Mouse (Mus musculus): Measurements from ENCODE around the gene Ndufb8. TPM values are rescaled to one million over a fixed set of nuclear protein-coding genes. Genes with fewer than 3 reads are reported as not detected.

Ndufb8 gene
- polyA plus RNA-seq, 1 experiment, result 648 TPM

GRCm38 (mm10) chr19:44537416-44537815, 17.8 kb downstream of the Ndufb8 start:
- no peaks in the 10 kb centered on the region for H3K79me2 ChIP-seq (ENCODE audit: control insufficient read depth, insufficient read depth)
- H3K4me3 ChIP-seq, result no peak overlapping the region
- no peaks in the 10 kb centered on the region for H3K36me3 ChIP-seq (ENCODE audit: control insufficient read depth, insufficient read depth)
- H3K4me2 ChIP-seq (ENCODE audit: low read depth), result no peak overlapping the region
- peaks cover 44% of the 10 kb centered on the region for H3K27me3 ChIP-seq (ENCODE audit: control insufficient read depth, insufficient read depth, insufficient read length)
- H3ac ChIP-seq (ENCODE audit: control insufficient read depth, insufficient read length), result no peak overlapping the region
- TF ChIP-seq CEBPB (IDR thresholded peaks at IDR 0.05; ENCODE audit: insufficient read depth, poor library complexity, severe bottlenecking) (no peak), POLR2AphosphoS2 (IDR thresholded peaks at IDR 0.05; ENCODE audit: insufficient read length, low read depth) (no peak), POLR2A (IDR thresholded peaks at IDR 0.05; ENCODE audit: insufficient read length, low read depth) (no peak), E2F4 (IDR thresholded peaks at IDR 0.05; ENCODE audit: insufficient read depth) (no peak), REST (IDR thresholded peaks at IDR 0.05; ENCODE audit: insufficient read depth, insufficient read length) (no peak), TCF3 (IDR thresholded peaks at IDR 0.05; ENCODE audit: insufficient read length, low read depth) (no peak), MAX (IDR thresholded peaks at IDR 0.05; ENCODE audit: low read depth) (no peak), MYOD1 (IDR thresholded peaks at IDR 0.05; ENCODE audit: control insufficient read depth in 1 of 3, insufficient read length in 2 of 3, low read depth in 2 of 3) (no peak), MYOG (IDR thresholded peaks at IDR 0.05; ENCODE audit: control insufficient read depth in 1 of 3, insufficient read depth in 1 of 3, insufficient read length in 2 of 3, low read depth in 2 of 3) (no peak), USF1 (IDR thresholded peaks at IDR 0.05; ENCODE audit: low read depth) (no peak), TCF12 (IDR thresholded peaks at IDR 0.05; ENCODE audit: insufficient read depth, poor library complexity, severe bottlenecking) (no peak), SRF (IDR thresholded peaks at IDR 0.05; ENCODE audit: control insufficient read depth, insufficient read length, low read depth) (no peak)

- Histone ChIP-seq H3K4me3 (no peak overlapping the region), H3K27me3 (ENCODE audit: control insufficient read depth, insufficient read depth, insufficient read length) (peaks cover 58% of the 10 kb centered on the region), H3K36me3 (ENCODE audit: control insufficient read depth, insufficient read depth) (no peaks in the 10 kb centered on the region), H3K79me2 (ENCODE audit: control insufficient read depth, insufficient read depth) (no peaks in the 10 kb centered on the region), H3ac (ENCODE audit: control insufficient read depth, insufficient read length) (no peak overlapping the region), H3K4me2 (ENCODE audit: low read depth) (no peak overlapping the region)
- TF ChIP-seq MAX (IDR thresholded peaks at IDR 0.05; ENCODE audit: low read depth) (no peak), POLR2AphosphoS2 (IDR thresholded peaks at IDR 0.05; ENCODE audit: insufficient read length, low read depth) (no peak), REST (IDR thresholded peaks at IDR 0.05; ENCODE audit: insufficient read depth, insufficient read length) (no peak), POLR2A (IDR thresholded peaks at IDR 0.05; ENCODE audit: insufficient read length, low read depth) (no peak), SRF (IDR thresholded peaks at IDR 0.05; ENCODE audit: control insufficient read depth, insufficient read length, low read depth) (no peak), TCF3 (IDR thresholded peaks at IDR 0.05; ENCODE audit: insufficient read length, low read depth) (no peak), E2F4 (IDR thresholded peaks at IDR 0.05; ENCODE audit: insufficient read depth) (no peak), TCF12 (IDR thresholded peaks at IDR 0.05; ENCODE audit: insufficient read depth, poor library complexity, severe bottlenecking) (no peak), MYOG (IDR thresholded peaks at IDR 0.05; ENCODE audit: control insufficient read depth in 1 of 3, insufficient read depth in 1 of 3, insufficient read length in 2 of 3, low read depth in 2 of 3) (no peak), CEBPB (IDR thresholded peaks at IDR 0.05; ENCODE audit: insufficient read depth, poor library complexity, severe bottlenecking) (no peak)
Measured at GRCm38 (mm10) chr19:44535376-44535775, 19.9 kb downstream of the Ndufb8 start.

GRCm38 (mm10) chr19:44530018-44530417, 25.2 kb downstream of the Ndufb8 start:
- Histone ChIP-seq H3K36me3 (ENCODE audit: control insufficient read depth, insufficient read depth) (no peaks in the 10 kb centered on the region), H3K4me2 (ENCODE audit: low read depth) (no peak overlapping the region), H3K4me3 (no peak overlapping the region), H3ac (ENCODE audit: control insufficient read depth, insufficient read length) (no peak overlapping the region), H3K27me3 (ENCODE audit: control insufficient read depth, insufficient read depth, insufficient read length) (peaks cover 72% of the 10 kb centered on the region), H3K79me2 (ENCODE audit: control insufficient read depth, insufficient read depth) (no peaks in the 10 kb centered on the region)
- TF ChIP-seq CEBPB (IDR thresholded peaks at IDR 0.05; ENCODE audit: insufficient read depth, poor library complexity, severe bottlenecking), result no peak
- no peak for TF ChIP-seq REST (IDR thresholded peaks at IDR 0.05; ENCODE audit: insufficient read depth, insufficient read length)
- TF ChIP-seq TCF3 (IDR thresholded peaks at IDR 0.05; ENCODE audit: insufficient read length, low read depth), result no peak
- no peak for TF ChIP-seq MYOD1 (IDR thresholded peaks at IDR 0.05; ENCODE audit: control insufficient read depth in 1 of 3, insufficient read length in 2 of 3, low read depth in 2 of 3)
- no peak for TF ChIP-seq POLR2AphosphoS2 (IDR thresholded peaks at IDR 0.05; ENCODE audit: insufficient read length, low read depth)
- no peak for TF ChIP-seq USF1 (IDR thresholded peaks at IDR 0.05; ENCODE audit: low read depth)
- TF ChIP-seq MYOG (IDR thresholded peaks at IDR 0.05; ENCODE audit: control insufficient read depth in 1 of 3, insufficient read depth in 1 of 3, insufficient read length in 2 of 3, low read depth in 2 of 3), result no peak
- TF ChIP-seq MAX (IDR thresholded peaks at IDR 0.05; ENCODE audit: low read depth), result no peak
- no peak for TF ChIP-seq TCF12 (IDR thresholded peaks at IDR 0.05; ENCODE audit: insufficient read depth, poor library complexity, severe bottlenecking)
- TF ChIP-seq SRF (IDR thresholded peaks at IDR 0.05; ENCODE audit: control insufficient read depth, insufficient read length, low read depth), result no peak
- no peak for TF ChIP-seq E2F4 (IDR thresholded peaks at IDR 0.05; ENCODE audit: insufficient read depth)
- TF ChIP-seq POLR2A (IDR thresholded peaks at IDR 0.05; ENCODE audit: insufficient read length, low read depth), result no peak

DNA sequence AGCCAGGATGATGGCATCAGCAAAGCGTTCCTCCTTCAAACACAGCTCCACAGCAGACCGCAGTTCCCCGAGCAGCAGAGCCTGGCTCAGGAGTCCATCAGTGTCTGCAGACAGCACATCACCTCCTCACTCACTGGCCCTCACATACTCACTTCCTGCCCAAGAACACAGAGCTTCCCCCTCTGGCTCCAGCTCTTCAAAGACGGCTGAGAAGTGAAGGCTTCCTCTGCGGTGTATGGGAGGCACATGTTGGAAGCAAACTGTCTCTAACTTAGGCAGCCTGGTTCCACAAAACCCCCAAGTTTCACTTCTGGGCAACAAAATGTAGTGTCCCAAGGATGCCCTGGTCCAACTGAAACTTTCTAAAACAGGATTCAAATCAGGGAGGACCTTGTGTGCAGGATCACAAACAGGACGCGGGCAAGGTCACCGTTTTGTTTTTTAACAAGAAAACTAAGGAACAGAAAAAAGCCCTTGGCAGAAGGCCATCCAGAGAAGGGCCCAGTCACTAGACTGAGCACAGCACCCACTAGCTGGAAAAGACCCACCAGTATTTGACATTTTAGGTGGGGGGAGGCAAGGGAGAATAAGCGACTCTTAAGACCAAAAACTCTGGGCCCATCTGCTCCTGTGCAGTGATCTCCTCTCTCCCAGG, 29.6 kb downstream of the Ndufb8 start:
- no peak overlapping the region for H3K4me2 ChIP-seq (ENCODE audit: low read depth)
- no peak for TF ChIP-seq TCF12 (IDR thresholded peaks at IDR 0.05; ENCODE audit: insufficient read depth, poor library complexity, severe bottlenecking)
- no peak for TF ChIP-seq MYOD1 (IDR thresholded peaks at IDR 0.05; ENCODE audit: control insufficient read depth in 1 of 3, insufficient read length in 2 of 3, low read depth in 2 of 3)
- TF ChIP-seq POLR2AphosphoS2 (IDR thresholded peaks at IDR 0.05; ENCODE audit: insufficient read length, low read depth), result no peak
- no peaks in the 10 kb centered on the region for H3K79me2 ChIP-seq (ENCODE audit: control insufficient read depth, insufficient read depth)
- no peak overlapping the region for H3ac ChIP-seq (ENCODE audit: control insufficient read depth, insufficient read length)
- H3K36me3 ChIP-seq (ENCODE audit: control insufficient read depth, insufficient read depth), result no peaks in the 10 kb centered on the region
- H3K4me3 ChIP-seq, result no peak overlapping the region
- H3K27me3 ChIP-seq (ENCODE audit: control insufficient read depth, insufficient read depth, insufficient read length), result peaks cover 66% of the 10 kb centered on the region

DNA sequence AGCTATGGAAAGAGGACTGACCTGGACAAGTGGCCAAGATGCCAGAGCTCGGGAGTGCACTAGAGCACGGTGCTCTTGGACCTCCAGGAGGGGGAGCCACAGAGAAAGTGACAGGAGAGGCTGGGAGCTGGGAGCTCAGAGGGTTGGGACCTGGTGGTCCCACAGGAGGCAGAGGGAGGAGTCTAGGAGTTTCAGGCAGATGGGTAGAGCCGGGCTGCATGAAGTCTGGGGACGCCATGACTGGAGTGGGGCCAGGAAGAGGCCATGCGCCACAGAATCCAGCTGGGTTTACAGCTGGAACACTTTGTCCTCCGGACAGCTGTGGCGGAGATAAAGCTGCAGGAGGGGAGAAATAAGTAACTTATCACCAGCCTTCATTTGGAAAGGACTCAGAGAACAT, 36.1 kb downstream of the Ndufb8 start:
- H3ac ChIP-seq (ENCODE audit: control insufficient read depth, insufficient read length), result no peak overlapping the region
- no peak overlapping the region for H3K4me2 ChIP-seq (ENCODE audit: low read depth)
- TF ChIP-seq SRF (IDR thresholded peaks at IDR 0.05; ENCODE audit: control insufficient read depth, insufficient read length, low read depth) (no peak), TCF3 (IDR thresholded peaks at IDR 0.05; ENCODE audit: insufficient read length, low read depth) (no peak), TCF12 (IDR thresholded peaks at IDR 0.05; ENCODE audit: insufficient read depth, poor library complexity, severe bottlenecking) (no peak), MYOG (IDR thresholded peaks at IDR 0.05; ENCODE audit: control insufficient read depth in 1 of 3, insufficient read depth in 1 of 3, insufficient read length in 2 of 3, low read depth in 2 of 3) (no peak), POLR2AphosphoS2 (IDR thresholded peaks at IDR 0.05; ENCODE audit: insufficient read length, low read depth) (no peak), MAX (IDR thresholded peaks at IDR 0.05; ENCODE audit: low read depth) (no peak), CEBPB (IDR thresholded peaks at IDR 0.05; ENCODE audit: insufficient read depth, poor library complexity, severe bottlenecking) (no peak), MYOD1 (IDR thresholded peaks at IDR 0.05; ENCODE audit: control insufficient read depth in 1 of 3, insufficient read length in 2 of 3, low read depth in 2 of 3) (no peak)
- no peak overlapping the region for H3K4me3 ChIP-seq
- peaks cover 65% of the 10 kb centered on the region for H3K27me3 ChIP-seq (ENCODE audit: control insufficient read depth, insufficient read depth, insufficient read length)
- H3K36me3 ChIP-seq (ENCODE audit: control insufficient read depth, insufficient read depth), result no peaks in the 10 kb centered on the region
- no peaks in the 10 kb centered on the region for H3K79me2 ChIP-seq (ENCODE audit: control insufficient read depth, insufficient read depth)
